Mouse (Mus musculus) liver, embryonic 11.5 days (tissue): Measurements from ENCODE around the gene Synm. TPM values are rescaled to one million over a fixed set of nuclear protein-coding genes. Genes with fewer than 3 reads are reported as not detected.

Source experiments
- ATAC-seq: fragments of 200-750 bp; cut with Nextera tagmentation; replicated peaks from 2 replicates; pipeline ENCODE4 v1.8.0; 2017; ENCODE audit warnings: moderate number of reproducible peaks, mild to moderate bottlenecking, moderate TSS enrichment, moderate library complexity; ENCODE audit not compliant: low FRiP score
- DNase-seq: peaks from one replicate; pipeline ENCODE4 v3.0.0-alpha.2; 2017; ENCODE audit warnings: low spot score
- H3K27ac ChIP-seq: fragments of 300-500 bp; sonication (generic); 2 replicates; pipeline ENCODE4 v1.5.1; 2014; ENCODE audit warnings: mild to moderate bottlenecking, low read depth, low read length, control low read depth
- H3K27me3 ChIP-seq: fragments of 300-500 bp; sonication (generic); replicated peaks from 2 replicates; pipeline ENCODE4 v1.6.1; 2014; ENCODE audit warnings: low read length, mixed read lengths; ENCODE audit not compliant: control insufficient read depth, insufficient read depth
- H3K36me3 ChIP-seq: fragments of 300-500 bp; sonication (generic); 2 replicates; pipeline ENCODE4 v1.6.1; 2014; ENCODE audit warnings: mild to moderate bottlenecking, low read length, moderate library complexity, mixed read lengths; ENCODE audit not compliant: control insufficient read depth, insufficient read depth
- H3K4me1 ChIP-seq: fragments of 300-500 bp; sonication (generic); replicated peaks from 2 replicates; pipeline ENCODE4 v1.6.1; 2014; ENCODE audit warnings: low read length, mixed read lengths; ENCODE audit not compliant: control insufficient read depth, insufficient read depth
- H3K4me2 ChIP-seq: fragments of 300-500 bp; sonication (generic); 2 replicates; pipeline ENCODE4 v1.6.1; 2014; ENCODE audit warnings: mild to moderate bottlenecking, control low read depth, moderate library complexity
- H3K4me3 ChIP-seq: fragments of 300-500 bp; sonication (generic); 2 replicates; pipeline ENCODE4 v1.5.1; 2014; ENCODE audit warnings: low read depth, low read length, control low read depth
- H3K9ac ChIP-seq: fragments of 300-500 bp; sonication (generic); 2 replicates; pipeline ENCODE4 v1.6.1; 2014; ENCODE audit warnings: low read depth, low read length, control low read depth
- H3K9me3 ChIP-seq: fragments of 300-500 bp; sonication (generic); 2 replicates; pipeline ENCODE4 v1.6.1; 2016; ENCODE audit warnings: low read length, inconsistent platforms, mixed read lengths; ENCODE audit not compliant: control insufficient read depth
- WGBS: fragments of 180-500 bp; shearing (Covaris S2); extraction: QIAGEN DNeasy Blood & Tissue Kit; methylation state at CpG from one replicate; pipeline ENCODE4 v1.1.7; 2014; 5-methylcytosine and 5-hydroxymethylcytosine counted together
- polyA plus RNA-seq: library from polyadenylated mRNA; unstranded; fragments of >200 nt; fragmentation: Nextera tagmentation; extraction: Ambion mirVana; gene quantifications from 2 replicates; pipeline ENCODE4 v1.2.1, GENCODE M21; 2014

Gene Synm
- polyA plus RNA-seq, 1 experiment from 2014 or later = 0.23 TPM

DNA sequence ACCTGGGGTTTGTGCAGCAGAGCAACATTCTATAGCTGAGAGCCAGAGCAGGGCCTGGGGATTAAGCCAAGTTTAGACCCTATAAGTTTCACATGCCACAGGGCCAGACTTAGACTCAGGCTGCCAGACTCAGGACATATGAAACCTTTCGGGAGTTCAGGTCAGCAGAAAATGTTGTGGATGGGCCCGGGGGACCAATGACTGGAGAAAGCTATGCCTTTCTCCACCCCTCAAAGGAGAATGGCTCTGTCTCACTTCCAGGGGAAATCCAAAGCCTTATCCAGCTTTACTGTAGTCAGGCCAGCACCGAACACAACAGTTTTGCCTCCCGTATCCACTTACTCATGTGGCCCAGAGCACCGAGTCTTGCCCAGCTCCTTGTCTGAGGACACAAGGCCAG, 18.7 kb downstream of the Synm start:
- ATAC-seq (no peak), DNase-seq (no peak)
- no peaks in the 10 kb centered on the region for H3K9me3 ChIP-seq
- H3K9ac ChIP-seq = no peak overlapping the region
- no peak overlapping the region for H3K4me3 ChIP-seq
- H3K4me1 ChIP-seq = no peaks in the 10 kb centered on the region
- H3K27me3 ChIP-seq = no peaks in the 10 kb centered on the region
- H3K4me2 ChIP-seq = no peak overlapping the region
- no peaks in the 10 kb centered on the region for H3K36me3 ChIP-seq
- WGBS = 82% methylated on average over 5 of the region's 5 CpGs
- H3K27ac ChIP-seq = no peak overlapping the region

DNA sequence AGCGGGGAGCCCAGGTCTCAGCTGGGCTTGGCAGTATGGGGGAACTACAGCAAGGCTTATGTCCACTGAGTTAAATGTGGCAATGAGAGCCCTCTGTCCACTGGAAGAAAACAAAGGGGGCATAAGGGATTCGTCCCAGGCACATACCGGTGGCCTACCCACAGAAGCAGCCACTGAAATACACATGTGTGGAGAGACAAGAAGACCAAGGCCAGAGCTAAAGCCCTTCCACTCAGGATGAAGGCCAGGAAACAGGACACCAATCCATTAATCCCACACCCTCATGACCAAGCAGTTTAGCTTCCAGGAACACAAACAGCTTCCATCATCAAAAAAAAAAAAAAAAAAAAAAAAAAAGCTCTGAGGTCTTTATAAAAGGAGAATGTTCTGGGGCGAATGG, 19.2 kb downstream of the Synm start:
- no peak overlapping the region for H3K4me3 ChIP-seq
- H3K9me3 ChIP-seq = no peaks in the 10 kb centered on the region
- H3K4me2 ChIP-seq = no peak overlapping the region
- no peaks in the 10 kb centered on the region for H3K27me3 ChIP-seq
- DNase-seq = no peak
- no peaks in the 10 kb centered on the region for H3K4me1 ChIP-seq
- no peaks in the 10 kb centered on the region for H3K36me3 ChIP-seq
- WGBS = 83% methylated on average over 4 of the region's 4 CpGs
- no peak overlapping the region for H3K9ac ChIP-seq
- no peak for ATAC-seq
- H3K27ac ChIP-seq = no peak overlapping the region

DNA sequence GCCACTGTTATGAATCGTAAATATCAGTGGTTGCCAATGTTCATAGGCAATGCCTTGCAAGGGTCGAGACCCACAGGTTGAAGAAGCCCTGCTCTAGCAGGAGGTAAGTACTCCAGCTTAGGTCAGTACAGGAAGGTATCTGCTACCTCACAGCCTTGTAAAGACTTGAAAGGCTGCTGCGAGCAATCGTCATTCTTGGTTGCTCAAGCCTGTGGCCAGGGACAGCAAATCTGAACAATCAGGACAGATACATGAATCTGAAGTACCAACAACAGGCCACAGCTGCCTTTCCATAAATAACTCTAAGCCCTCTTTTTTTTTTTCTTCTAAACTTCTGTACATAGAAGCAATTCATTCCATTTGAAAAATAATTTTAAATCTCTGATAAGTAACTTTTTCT, 27.3 kb downstream of the Synm start:
- DNase-seq = no peak
- Histone ChIP-seq H3K4me1 (no peaks in the 10 kb centered on the region), H3K4me3 (no peak overlapping the region), H3K9me3 (no peaks in the 10 kb centered on the region), H3K4me2 (no peak overlapping the region), H3K36me3 (no peaks in the 10 kb centered on the region), H3K27me3 (no peaks in the 10 kb centered on the region), H3K9ac (no peak overlapping the region), H3K27ac (no peak overlapping the region)
- WGBS = 76% methylated on average over 4 of the region's 4 CpGs
- no peak for ATAC-seq

DNA sequence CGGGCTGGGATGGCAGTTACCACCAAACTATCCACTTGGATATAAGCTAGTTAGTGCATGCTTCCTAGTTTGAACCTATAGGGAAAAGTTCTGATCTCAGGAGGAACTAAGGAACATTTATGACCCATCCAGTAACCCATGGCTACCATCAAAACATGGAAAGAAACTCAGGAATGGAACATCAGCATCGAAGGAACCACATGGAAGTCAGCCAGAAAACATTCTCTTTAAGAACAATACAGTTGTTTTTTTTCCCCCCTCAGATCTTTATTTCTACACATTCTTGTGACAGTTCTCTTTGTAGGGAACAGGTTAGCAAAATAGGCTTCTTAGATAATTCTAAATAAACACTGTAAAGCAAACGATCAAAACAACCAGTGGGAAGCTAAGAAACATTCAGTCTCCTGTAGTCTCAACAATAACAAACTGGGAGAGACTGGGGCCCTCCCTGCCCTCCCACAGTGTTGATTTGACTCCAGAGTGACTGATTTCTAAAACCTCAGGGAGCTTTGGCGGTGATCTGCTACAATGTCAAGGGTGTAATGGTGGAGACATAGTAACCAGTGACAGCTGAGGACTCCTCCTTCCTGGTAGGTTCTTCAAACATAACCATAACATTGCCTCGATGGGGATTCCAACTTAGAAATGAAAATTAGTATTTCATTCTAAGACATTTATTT, 29.0 kb downstream of the Synm start:
- H3K27me3 ChIP-seq = no peaks in the 10 kb centered on the region
- H3K4me2 ChIP-seq = no peak overlapping the region
- no peaks in the 10 kb centered on the region for H3K9me3 ChIP-seq
- no peaks in the 10 kb centered on the region for H3K4me1 ChIP-seq
- 71% methylated on average over 5 of the region's 5 CpGs for WGBS
- H3K27ac ChIP-seq = no peak overlapping the region
- H3K9ac ChIP-seq = no peak overlapping the region
- no peak for DNase-seq
- ATAC-seq = no peak
- no peaks in the 10 kb centered on the region for H3K36me3 ChIP-seq
- H3K4me3 ChIP-seq = no peak overlapping the region

DNA sequence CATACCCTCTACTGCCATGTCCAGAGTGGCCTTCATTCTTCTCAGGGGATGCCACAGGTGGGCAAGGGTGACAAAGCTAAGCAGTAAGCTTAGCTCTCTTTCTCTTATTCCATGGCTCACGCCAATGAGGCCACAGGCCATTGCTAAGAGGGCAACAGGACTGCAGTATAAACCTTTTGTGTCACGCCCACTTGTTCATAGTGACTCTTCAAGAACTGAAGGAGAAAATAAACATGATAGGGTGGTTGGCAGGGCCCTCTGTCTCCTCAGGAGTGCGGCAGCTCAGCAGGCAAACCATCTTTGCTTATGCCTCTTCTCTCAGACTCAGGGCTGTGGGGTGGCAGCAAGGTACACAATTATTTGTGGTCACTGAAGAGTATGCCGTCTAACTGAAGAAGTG, 30.7 kb downstream of the Synm start:
- no peaks in the 10 kb centered on the region for H3K27me3 ChIP-seq
- H3K9ac ChIP-seq = no peak overlapping the region
- no peak overlapping the region for H3K27ac ChIP-seq
- no peaks in the 10 kb centered on the region for H3K36me3 ChIP-seq
- WGBS = 85% methylated on average over 4 of the region's 4 CpGs
- H3K4me1 ChIP-seq = no peaks in the 10 kb centered on the region
- DNase-seq (no peak), ATAC-seq (no peak)
- H3K4me2 ChIP-seq = no peak overlapping the region
- no peaks in the 10 kb centered on the region for H3K9me3 ChIP-seq
- H3K4me3 ChIP-seq = no peak overlapping the region

DNA sequence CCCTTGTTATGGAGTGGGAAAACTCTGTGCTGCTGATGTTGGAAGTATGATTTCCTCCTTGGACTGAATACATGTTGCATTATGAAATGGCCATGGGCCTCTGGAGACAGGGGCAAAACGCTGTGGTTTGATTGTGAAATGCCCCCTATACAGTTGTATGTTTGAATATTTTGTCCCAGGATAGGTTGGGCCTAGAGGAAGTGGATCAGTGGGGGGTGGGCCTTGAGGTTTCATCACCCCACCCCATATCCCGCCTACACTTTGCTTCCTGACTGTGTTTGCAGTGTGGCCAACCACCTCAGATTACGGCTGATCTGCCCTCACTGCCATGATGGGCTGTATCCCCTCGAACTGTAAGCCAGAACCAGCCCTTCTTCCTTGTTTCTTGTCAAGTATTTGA, 31.3 kb downstream of the Synm start:
- no peak overlapping the region for H3K4me3 ChIP-seq
- no peaks in the 10 kb centered on the region for H3K9me3 ChIP-seq
- H3K4me2 ChIP-seq = no peak overlapping the region
- 78% methylated on average over 4 of the region's 4 CpGs for WGBS
- H3K27me3 ChIP-seq = no peaks in the 10 kb centered on the region
- H3K4me1 ChIP-seq = no peaks in the 10 kb centered on the region
- ATAC-seq (no peak), DNase-seq (no peak)
- H3K36me3 ChIP-seq = no peaks in the 10 kb centered on the region
- no peak overlapping the region for H3K9ac ChIP-seq
- no peak overlapping the region for H3K27ac ChIP-seq

DNA sequence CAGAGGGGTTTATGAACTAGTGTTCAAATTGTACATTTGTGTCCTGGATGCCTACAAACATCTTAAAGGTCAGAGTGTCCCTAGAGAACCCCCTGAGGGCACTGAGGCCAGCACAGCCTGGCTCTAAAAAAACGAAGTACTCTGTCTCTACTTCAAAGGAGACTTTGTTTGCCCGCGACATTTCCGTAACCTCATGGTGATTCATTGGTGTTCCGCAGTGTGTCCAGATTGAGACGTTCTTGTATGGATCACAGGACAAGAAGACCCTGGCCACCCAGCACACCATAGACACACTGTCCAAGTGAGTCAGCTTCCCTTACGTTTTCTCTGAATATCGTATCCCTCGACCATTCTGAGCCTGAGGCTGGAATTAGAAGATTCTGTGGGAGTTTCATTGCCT, 34.5 kb downstream of the Synm start:
- Histone ChIP-seq H3K4me1 (no peaks in the 10 kb centered on the region), H3K27me3 (no peaks in the 10 kb centered on the region), H3K4me3 (no peak overlapping the region), H3K9me3 (no peaks in the 10 kb centered on the region), H3K36me3 (no peaks in the 10 kb centered on the region), H3K4me2 (no peak overlapping the region), H3K27ac (no peak overlapping the region), H3K9ac (no peak overlapping the region)
- ATAC-seq (no peak), DNase-seq (no peak)
- 85% methylated on average over 9 of the region's 9 CpGs for WGBS

DNA sequence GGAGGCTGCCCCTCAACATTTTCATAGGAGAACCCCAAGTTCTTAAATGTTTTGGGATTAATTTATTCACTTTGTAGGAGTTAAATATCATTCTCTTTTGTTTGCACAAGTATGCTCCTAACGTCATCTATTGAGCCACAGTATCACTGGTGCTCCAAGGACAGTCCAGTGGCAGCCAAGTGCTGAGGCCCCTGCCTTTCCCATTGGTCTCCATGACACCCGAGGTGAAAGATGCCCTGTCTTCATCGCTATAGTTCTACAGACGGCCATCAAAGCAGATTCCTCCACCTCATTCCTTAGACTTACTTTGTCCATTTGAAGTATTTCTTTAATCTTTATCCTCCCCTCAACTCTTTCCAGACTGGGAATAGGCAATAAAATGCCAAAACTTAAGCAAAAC, 35.0 kb downstream of the Synm start:
- DNase-seq (no peak), ATAC-seq (no peak)
- Histone ChIP-seq H3K9me3 (no peaks in the 10 kb centered on the region), H3K27ac (no peak overlapping the region), H3K4me3 (no peak overlapping the region), H3K36me3 (no peaks in the 10 kb centered on the region), H3K4me1 (no peaks in the 10 kb centered on the region), H3K4me2 (no peak overlapping the region), H3K9ac (no peak overlapping the region), H3K27me3 (no peaks in the 10 kb centered on the region)
- WGBS = 84% methylated on average over 4 of the region's 4 CpGs

DNA sequence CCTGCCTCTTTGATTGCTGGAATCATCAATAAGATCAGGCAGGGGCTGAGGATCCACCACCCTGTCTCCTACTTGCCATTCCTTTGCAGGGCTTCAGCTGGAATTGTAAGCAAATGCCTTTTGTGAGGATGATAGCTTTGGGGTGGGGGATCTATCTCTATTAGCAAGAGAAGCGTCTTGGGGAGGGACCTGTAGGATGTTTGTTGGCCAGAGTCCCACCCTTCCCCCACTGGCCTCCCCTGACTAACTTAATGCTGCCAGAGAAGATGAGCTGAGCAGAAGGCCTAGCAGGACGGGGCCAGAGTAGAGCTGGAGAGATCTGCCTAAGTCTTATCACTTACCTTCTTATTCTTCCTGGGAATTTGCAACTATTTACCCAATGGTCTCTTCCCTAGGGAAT, 37.4 kb downstream of the Synm start:
- Histone ChIP-seq H3K4me1 (no peaks in the 10 kb centered on the region), H3K4me2 (no peak overlapping the region), H3K27me3 (no peaks in the 10 kb centered on the region), H3K4me3 (no peak overlapping the region), H3K27ac (no peak overlapping the region), H3K9me3 (no peaks in the 10 kb centered on the region), H3K9ac (no peak overlapping the region), H3K36me3 (no peaks in the 10 kb centered on the region)
- WGBS = 39% methylated on average over 2 of the region's 2 CpGs
- no peak for ATAC-seq
- no peak for DNase-seq
